Mouse (Mus musculus) CD4-positive naive resting alpha-beta T cell, adult 57 days (primary cell): Measurements from ENCODE around the gene Zfp568. TPM values are rescaled to one million over a fixed set of nuclear protein-coding genes. Genes with fewer than 3 reads are reported as not detected.

Source experiments
- total RNA-seq: library from RNA; stranded (reverse); gene quantifications from one replicate; pipeline ENCODE4 v1.2.4, GENCODE M21; 2023

Gene Zfp568
- 21.7 TPM for total RNA-seq

GRCm38 (mm10) chr7:29983690-29984380, at the start of gene Zfp568:
Zfp568 (plus strand) TSS chr7:29983955.

DNA sequence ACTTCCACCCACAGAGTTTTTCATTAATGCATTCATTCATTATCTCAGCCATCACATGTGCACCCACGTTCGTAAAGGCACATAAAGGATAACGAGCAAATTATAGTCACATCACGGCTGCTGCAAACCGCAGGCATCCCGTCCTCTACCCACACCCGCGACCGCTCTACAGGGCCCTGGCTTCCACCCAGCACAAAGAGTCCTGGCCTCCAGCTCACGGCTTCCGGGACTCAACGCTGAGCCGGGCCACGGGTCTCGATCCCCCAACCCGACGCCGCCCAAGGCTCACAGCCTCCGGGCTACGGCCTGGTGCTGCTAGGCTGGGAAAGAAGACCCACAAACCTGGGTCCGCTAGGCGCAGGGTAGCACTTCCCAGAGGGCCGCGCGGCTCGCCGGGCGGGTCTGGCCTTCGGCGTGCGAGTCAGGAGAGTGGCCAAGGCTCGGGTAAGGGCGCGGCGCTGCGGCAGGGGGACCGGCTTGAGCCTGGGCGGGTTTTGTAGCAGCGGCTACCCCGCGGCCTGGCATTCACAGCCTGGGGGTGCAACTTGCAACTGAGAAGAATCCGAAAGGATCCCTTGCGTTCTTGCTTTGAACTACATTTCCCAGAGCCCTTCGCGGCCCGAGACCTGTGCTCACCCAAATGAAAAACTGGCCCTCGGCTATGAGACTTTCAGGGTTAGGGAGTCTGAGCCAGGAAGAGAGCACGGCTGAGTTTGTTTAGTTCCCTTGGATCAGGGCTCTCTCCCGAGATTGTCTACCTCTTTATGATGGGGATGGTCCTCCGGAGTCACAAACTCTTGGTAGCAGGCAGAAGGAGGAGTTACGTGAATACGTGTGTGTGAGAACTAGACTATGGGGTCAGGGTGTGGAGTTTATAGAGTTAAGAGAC, 30.0 kb upstream of the Zfp568 start, which contains the start of gene Zfp74:
Zfp74 (minus strand) TSS at position 577 of the 889 bp plus-strand sequence.

GRCm38 (mm10) chr7:30050882-30051548, 67.3 kb downstream of the Zfp568 start, which contains the start of gene Zfp14:
Zfp14 (minus strand) TSS chr7:30051380.

DNA sequence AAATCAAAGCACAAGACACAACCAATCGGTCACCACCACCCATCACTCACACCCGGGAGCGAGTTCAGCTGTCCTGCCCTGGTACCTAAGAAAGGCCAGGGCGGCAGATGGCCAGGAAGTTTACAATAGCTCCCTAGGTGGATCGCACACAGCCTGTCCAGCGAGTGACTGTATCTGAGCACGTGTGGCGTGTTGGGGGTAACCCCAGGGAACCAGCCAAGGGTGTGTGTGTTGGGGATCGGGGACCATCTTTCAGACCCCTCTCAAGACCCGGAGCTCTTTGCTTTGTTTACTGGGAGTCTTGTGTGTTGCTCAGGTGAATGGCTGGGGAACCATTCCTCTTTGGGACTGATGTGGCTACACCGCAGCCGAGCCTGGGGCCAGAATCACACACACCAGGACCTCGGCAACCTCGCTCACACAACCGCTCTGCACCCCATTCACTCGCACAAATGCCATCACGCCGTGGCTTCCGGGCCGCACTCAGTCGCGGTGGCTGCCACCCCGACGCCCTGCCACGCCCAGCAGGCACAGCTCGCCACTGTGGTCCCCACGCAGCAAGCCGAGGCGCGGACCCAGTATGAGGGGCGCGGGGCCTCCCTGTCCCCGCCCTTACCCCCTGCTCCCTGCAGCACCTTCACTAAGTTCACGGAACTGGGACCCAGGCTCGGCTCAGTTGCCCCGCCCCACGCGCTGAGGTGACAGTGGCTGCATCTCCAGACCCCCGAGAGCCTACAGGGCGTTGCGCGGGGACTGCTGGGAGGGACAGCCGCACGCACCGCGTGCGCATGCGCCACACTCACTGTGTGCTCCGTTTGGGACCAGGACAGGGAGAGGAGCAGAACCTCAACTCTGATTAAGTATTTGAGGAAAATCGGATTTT, 88.6 kb downstream of the Zfp568 start, which contains the start of gene Zfp82:
Zfp82 (minus strand) TSS at position 755 of the 883 bp plus-strand sequence.

Other genes with a start within 250 kb of the Zfp568 start
- gene Zfp84, start 215.4 kb upstream of the Zfp568 start, total RNA-seq = 19.2 TPM
- 0.74 TPM for gene Zfp30, start 200.0 kb upstream of the Zfp568 start, total RNA-seq
- gene Zfp790, start 167.8 kb upstream of the Zfp568 start, total RNA-seq = 13.6 TPM
- gene Zfp940, start 130.3 kb upstream of the Zfp568 start, total RNA-seq = 3.4 TPM
- 18.9 TPM for gene Zfp420, start 124.0 kb upstream of the Zfp568 start, total RNA-seq
- gene Zfp27, start 77.4 kb upstream of the Zfp568 start, total RNA-seq = 8.3 TPM
- gene Zfp383, start 75.7 kb upstream of the Zfp568 start, total RNA-seq = 3.7 TPM
- 10.7 TPM for gene Zfp74, start 29.9 kb upstream of the Zfp568 start, total RNA-seq
- gene Zfp14, start 67.4 kb downstream of the Zfp568 start, total RNA-seq = 7.3 TPM
- gene Zfp82, start 88.9 kb downstream of the Zfp568 start, total RNA-seq = 3.9 TPM
- gene Gm26920, start 106.5 kb downstream of the Zfp568 start, total RNA-seq = 3.0 TPM
- 7.2 TPM for gene Zfp566, start 106.6 kb downstream of the Zfp568 start, total RNA-seq
- 38.4 TPM for gene Zfp260, start 110.8 kb downstream of the Zfp568 start, total RNA-seq
- 10.4 TPM for gene Zfp382, start 138.0 kb downstream of the Zfp568 start, total RNA-seq
- gene Zfp146, start 185.8 kb downstream of the Zfp568 start, total RNA-seq = 50.5 TPM
- gene Cox7a1, start 200.2 kb downstream of the Zfp568 start, total RNA-seq = not detected
- 145 TPM for gene Capns1, start 214.9 kb downstream of the Zfp568 start, total RNA-seq
- gene Polr2i, start 248.0 kb downstream of the Zfp568 start, total RNA-seq = 25.1 TPM
- 15.5 TPM for gene Tbcb, start 248.3 kb downstream of the Zfp568 start, total RNA-seq